In genomic region chr12:100322225-100322624, GRCm38 (mm10) we compare ENCODE assay signal across 27 mouse cellular contexts.
DNase-seq lines count a peak whose midpoint lies in the region; ATAC-seq and TF ChIP-seq lines count a peak whose summit lies in the region.
"Had no signal": no experiment of that assay in that cellular context is flagged by ENCODE, and none has a peak within 500 bp of the region (broad histone marks: within the 10 kb centered on the region; RNA-seq: fewer than 3 reads in every experiment).

No protein-coding gene starts in this region.

- TF ChIP-seq EP300 in lung, postnatal 0 days (IDR thresholded peaks at IDR 0.05), result no peak

- H3K9ac ChIP-seq in forebrain, embryonic 14.5 days (ENCODE audit: low read length), result no peak overlapping the region
- H3K9ac ChIP-seq in heart, embryonic 11.5 days (ENCODE audit: low read depth, low read length), result no peak overlapping the region
- no peak overlapping the region for H3K9ac ChIP-seq in midbrain, embryonic 13.5 days (replicated peaks)
- no peak overlapping the region for H3K9ac ChIP-seq in midbrain, embryonic 11.5 days (ENCODE audit: low read length)
- no peak overlapping the region for H3K9ac ChIP-seq in lung, postnatal 0 days (replicated peaks; ENCODE audit: low read depth)
- H3K9ac ChIP-seq: embryonic facial prominence, embryonic 12.5 days; heart, embryonic 15.5 days; limb, embryonic 12.5 days; liver, embryonic 15.5 days; lung, embryonic 14.5 days; midbrain, embryonic 12.5 days; neural tube, embryonic 13.5 days had no signal

- H3K4me3 ChIP-seq in forebrain, embryonic 14.5 days (ENCODE audit: low read depth, low read length), result no peak overlapping the region
- no peak overlapping the region for H3K4me3 ChIP-seq in forebrain, embryonic 10.5 days
- no peak overlapping the region for H3K4me3 ChIP-seq in heart, embryonic 11.5 days (ENCODE audit: low read depth, low read length)
- H3K4me3 ChIP-seq in midbrain, embryonic 13.5 days (replicated peaks), result no peak overlapping the region
- no peak overlapping the region for H3K4me3 ChIP-seq in midbrain, embryonic 11.5 days (ENCODE audit: low read depth, low read length)
- no peak overlapping the region for H3K4me3 ChIP-seq in lung, postnatal 0 days (ENCODE audit: low read depth, low read length)
- H3K4me3 ChIP-seq: embryonic facial prominence, embryonic 12.5 days; heart, embryonic 15.5 days; limb, embryonic 12.5 days; liver, embryonic 15.5 days; midbrain, embryonic 12.5 days; neural tube, embryonic 13.5 days had no signal

- H3K27ac ChIP-seq in forebrain, embryonic 14.5 days (ENCODE audit: low read depth, low read length), result 0 out of 2 replicates have a peak overlapping the region, but pooled peaks have one; percentile 14
- no peak overlapping the region for H3K27ac ChIP-seq in forebrain, embryonic 10.5 days
- no peak overlapping the region for H3K27ac ChIP-seq in heart, embryonic 11.5 days (ENCODE audit: low read depth, low read length)
- H3K27ac ChIP-seq in midbrain, embryonic 13.5 days, result peak overlapping the region; percentile 48; the same call in 1 of the 2 replicates
- no peak overlapping the region for H3K27ac ChIP-seq in midbrain, embryonic 11.5 days (ENCODE audit: low read depth, low read length)
- H3K27ac ChIP-seq in lung, postnatal 0 days (ENCODE audit: low read length), result no peak overlapping the region
- H3K27ac ChIP-seq: embryonic facial prominence, embryonic 12.5 days; heart, embryonic 15.5 days; limb, embryonic 12.5 days; liver, embryonic 15.5 days; midbrain, embryonic 12.5 days; neural tube, embryonic 13.5 days; stomach, postnatal 0 days had no signal

- no peaks in the 10 kb centered on the region for H3K27me3 ChIP-seq in forebrain, embryonic 14.5 days (replicated peaks; ENCODE audit: control insufficient read depth, insufficient read depth, low read length)
- H3K27me3 ChIP-seq in forebrain, embryonic 10.5 days (ENCODE audit: poor library complexity, severe bottlenecking), result no peaks in the 10 kb centered on the region
- H3K27me3 ChIP-seq in heart, embryonic 11.5 days (ENCODE audit: control insufficient read depth, insufficient read depth, low read length), result no peaks in the 10 kb centered on the region
- H3K27me3 ChIP-seq in midbrain, embryonic 13.5 days, result no peaks in the 10 kb centered on the region
- no peaks in the 10 kb centered on the region for H3K27me3 ChIP-seq in midbrain, embryonic 11.5 days (ENCODE audit: control insufficient read depth, insufficient read depth, low read length)
- no peaks in the 10 kb centered on the region for H3K27me3 ChIP-seq in lung, postnatal 0 days (replicated peaks; ENCODE audit: insufficient read depth, low read length)
- H3K27me3 ChIP-seq: embryonic facial prominence, embryonic 12.5 days; heart, embryonic 15.5 days; limb, embryonic 12.5 days; liver, embryonic 15.5 days; midbrain, embryonic 12.5 days; neural tube, embryonic 13.5 days; Patski had no signal

- H3K4me1 ChIP-seq in forebrain, embryonic 14.5 days (ENCODE audit: control insufficient read depth, insufficient read depth, low read length), result peaks cover 12% of the 10 kb centered on the region
- H3K4me1 ChIP-seq in forebrain, embryonic 10.5 days, result peaks cover 10% of the 10 kb centered on the region; the same call in 1 of the 2 replicates
- H3K4me1 ChIP-seq in heart, embryonic 11.5 days (ENCODE audit: control insufficient read depth, insufficient read depth, low read length), result no peaks in the 10 kb centered on the region
- H3K4me1 ChIP-seq in midbrain, embryonic 13.5 days (replicated peaks), result peaks cover 41% of the 10 kb centered on the region
- no peaks in the 10 kb centered on the region for H3K4me1 ChIP-seq in midbrain, embryonic 11.5 days (ENCODE audit: control insufficient read depth, insufficient read depth, low read length)
- no peaks in the 10 kb centered on the region for H3K4me1 ChIP-seq in lung, postnatal 0 days (ENCODE audit: insufficient read depth, low read depth, low read length)
- H3K4me1 ChIP-seq: embryonic facial prominence, embryonic 12.5 days; heart, embryonic 15.5 days; liver, embryonic 15.5 days had no signal

- H3K4me2 ChIP-seq in forebrain, embryonic 14.5 days (ENCODE audit: low read length), result no peak overlapping the region
- H3K4me2 ChIP-seq in heart, embryonic 11.5 days, result no peak overlapping the region
- no peak overlapping the region for H3K4me2 ChIP-seq in midbrain, embryonic 13.5 days (replicated peaks)
- no peak overlapping the region for H3K4me2 ChIP-seq in midbrain, embryonic 11.5 days
- H3K4me2 ChIP-seq in lung, postnatal 0 days (replicated peaks; ENCODE audit: low read depth, low read length), result no peak overlapping the region
- H3K4me2 ChIP-seq: embryonic facial prominence, embryonic 12.5 days; heart, embryonic 15.5 days; limb, embryonic 12.5 days; liver, embryonic 15.5 days; lung, embryonic 14.5 days; midbrain, embryonic 12.5 days; neural tube, embryonic 13.5 days had no signal

- no peak for TF ChIP-seq CTCF in lung, postnatal 0 days (IDR thresholded peaks at IDR 0.05)

- no peak for ATAC-seq in forebrain, embryonic 14.5 days
- ATAC-seq in heart, embryonic 11.5 days (replicated peaks; ENCODE audit: insufficient number of reproducible peaks, low FRiP score, low TSS enrichment), result no peak
- ATAC-seq in midbrain, embryonic 13.5 days, result no peak
- ATAC-seq in midbrain, embryonic 11.5 days (ENCODE audit: low FRiP score), result no peak
- no peak for ATAC-seq in lung, postnatal 0 days
- ATAC-seq: inflammation-experienced regulatory T-cells, adult 6 months; Patski had no signal

- no peak for DNase-seq in forebrain, embryonic 14.5 days (ENCODE audit: low spot score)
- DNase-seq in forebrain, embryonic 10.5 days (ENCODE audit: extremely low spot score, low spot score), result no peak
- DNase-seq in heart, adult 18-20 months, result peak; percentile 43 to 63
- no peak for DNase-seq in midbrain, embryonic 11.5 days (ENCODE audit: low spot score, missing footprints)
- no peak for DNase-seq in lung, postnatal 0 days (ENCODE audit: low spot score)
- DNase-seq: cerebellum, adult 11 months; cerebellum, adult 9-10 months; embryo, embryonic 11 days; gastrocnemius, postnatal 10 days; kidney, adult 11 months; kidney, postnatal 14 days; layer of hippocampus, adult 9-11 months; lung, embryonic 14.5 days; right cerebral cortex, postnatal 4 days; thymus, adult 18-20 months; thymus, postnatal 25 days had no signal

- H3K36me3 ChIP-seq in forebrain, embryonic 14.5 days (ENCODE audit: control insufficient read depth, insufficient read depth, low read length), result no peaks in the 10 kb centered on the region
- peaks cover 40% of the 10 kb centered on the region for H3K36me3 ChIP-seq in forebrain, embryonic 10.5 days (replicated peaks)
- H3K36me3 ChIP-seq in heart, embryonic 11.5 days (ENCODE audit: control insufficient read depth, insufficient read depth, low read length), result peaks cover 3% of the 10 kb centered on the region; the same call in 1 of the 2 replicates
- H3K36me3 ChIP-seq in midbrain, embryonic 13.5 days, result peaks cover 28% of the 10 kb centered on the region
- H3K36me3 ChIP-seq in midbrain, embryonic 11.5 days (ENCODE audit: control insufficient read depth, insufficient read depth, low read length), result no peaks in the 10 kb centered on the region; the same call in 1 of the 2 replicates
- H3K36me3 ChIP-seq in lung, postnatal 0 days (ENCODE audit: insufficient read depth, low read length), result no peaks in the 10 kb centered on the region
- H3K36me3 ChIP-seq: liver, embryonic 15.5 days had no signal

- no peaks in the 10 kb centered on the region for H3K9me3 ChIP-seq in forebrain, embryonic 14.5 days (replicated peaks; ENCODE audit: control insufficient read depth, low read length)
- H3K9me3 ChIP-seq in forebrain, embryonic 10.5 days, result no peaks in the 10 kb centered on the region
- H3K9me3 ChIP-seq in heart, embryonic 11.5 days (replicated peaks; ENCODE audit: control insufficient read depth, low read length), result no peaks in the 10 kb centered on the region
- H3K9me3 ChIP-seq in midbrain, embryonic 13.5 days, result no peaks in the 10 kb centered on the region
- H3K9me3 ChIP-seq in midbrain, embryonic 11.5 days (ENCODE audit: control insufficient read depth, low read length), result no peaks in the 10 kb centered on the region
- no peaks in the 10 kb centered on the region for H3K9me3 ChIP-seq in lung, postnatal 0 days (ENCODE audit: low read length)
- H3K9me3 ChIP-seq: embryonic facial prominence, embryonic 12.5 days; heart, embryonic 15.5 days; limb, embryonic 12.5 days; liver, embryonic 15.5 days; midbrain, embryonic 12.5 days; neural tube, embryonic 13.5 days had no signal

- 92% methylated on average over 2 of the region's 2 CpGs for WGBS in forebrain, embryonic 14.5 days
- WGBS in forebrain, embryonic 10.5 days, result 91% methylated on average over 2 of the region's 2 CpGs
- 83% methylated on average over 2 of the region's 2 CpGs for WGBS in heart, embryonic 11.5 days (ENCODE audit: insufficient replicate concordance)
- 92% methylated on average over 2 of the region's 2 CpGs for WGBS in midbrain, embryonic 13.5 days
- WGBS in midbrain, embryonic 11.5 days, result 90% methylated on average over 2 of the region's 2 CpGs
- 95% methylated on average over 2 of the region's 2 CpGs for WGBS in lung, postnatal 0 days

Comparison
In these comparisons a context has a peak if more than half of its experiments do, and no peak if none do; other contexts are left out.
1. H3K27ac ChIP-seq: peak in forebrain, embryonic 14.5 days (single experiment) and midbrain, embryonic 13.5 days (single experiment); none in forebrain, embryonic 10.5 days (single experiment), heart, embryonic 11.5 days (single experiment), midbrain, embryonic 11.5 days (single experiment) and lung, postnatal 0 days (single experiment).
2. DNase-seq: peak in heart, adult 18-20 months (2 of 2); none in forebrain, embryonic 14.5 days (single experiment), forebrain, embryonic 10.5 days (single experiment), midbrain, embryonic 11.5 days (single experiment) and lung, postnatal 0 days (single experiment).